Mouse (Mus musculus) bone marrow, adult 2 months (tissue): Measurements from ENCODE around the gene Fmnl1.

Source experiments
- CTCF ChIP-seq: fragments of 200-500 bp; IDR thresholded peaks from 2 replicates; pipeline ENCODE4 v1.5.1; 2011; ENCODE audit warnings: low read length, control low read depth; ENCODE audit not compliant: control insufficient read depth, insufficient read depth
- POLR2A ChIP-seq: fragments of 200-500 bp; IDR thresholded peaks from 2 replicates; pipeline ENCODE4 v1.6.1; 2011; ENCODE audit warnings: low read depth, mild to moderate bottlenecking, control low read depth, low read length, borderline replicate concordance; ENCODE audit not compliant: control insufficient read depth

DNA sequence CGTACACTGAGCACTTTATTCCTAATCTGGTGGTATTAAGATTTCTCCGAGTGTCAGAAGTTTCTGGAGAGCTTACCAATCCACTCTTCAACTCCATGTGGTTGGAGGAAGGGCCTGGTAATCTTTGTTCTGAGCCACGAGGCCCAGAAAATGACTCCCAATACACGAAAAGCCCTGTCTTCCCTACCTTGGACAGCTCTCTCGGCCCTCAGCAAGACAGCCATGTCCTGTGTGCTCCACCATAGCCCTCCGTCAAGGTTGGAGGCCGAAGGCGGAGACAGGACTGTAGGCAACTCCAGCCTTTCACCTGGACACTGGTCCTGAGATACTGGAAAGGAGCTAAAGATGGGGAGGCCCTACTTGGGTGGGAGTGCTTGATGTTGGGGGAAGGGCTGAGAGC, 39.4 kb downstream of the Fmnl1 start:
- no peak for TF ChIP-seq CTCF
- no peak for TF ChIP-seq POLR2A
